Mouse (Mus musculus): ENCODE measurements at regions not wholly inside any gene's neighbourhood (a gene's known extent, or its start where the extent isn't known, plus 50 kb on each side); places are given as distances from the start of the nearest gene placed in this dataset.

- DNase-seq (ENCODE audit: low read depth, low spot score), result no peak
These were observed 630.9 kb upstream of the Lcorl start for GRCm38 (mm10) chr5:46488140-46488942.

DNA sequence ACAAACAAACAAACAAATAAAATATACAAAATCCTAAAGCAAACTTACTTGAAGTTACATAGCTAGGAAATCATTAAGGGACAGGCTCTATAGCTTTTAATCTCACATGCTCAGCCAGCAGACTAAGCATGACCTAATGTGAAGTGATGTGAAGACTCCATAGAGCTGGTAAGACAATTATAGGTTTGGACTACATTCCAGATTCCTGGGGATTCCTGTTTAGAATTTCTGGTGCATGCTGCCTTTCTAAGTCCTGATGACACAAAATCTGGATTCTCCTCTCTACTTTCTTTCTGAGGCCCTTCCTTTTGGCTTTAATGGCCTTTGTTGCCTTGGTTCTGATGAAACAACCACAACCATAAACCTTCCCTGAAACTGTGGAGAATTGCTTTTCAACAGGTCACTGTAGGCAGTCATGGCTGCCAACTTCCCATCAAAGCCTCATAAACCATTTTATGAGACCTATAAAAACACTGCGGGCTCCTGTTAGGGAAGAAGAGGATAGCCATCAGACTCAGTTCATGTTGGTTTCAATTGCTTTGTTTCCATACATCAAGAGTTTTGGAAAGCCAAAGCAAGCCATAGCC, 629.4 kb upstream of the Lcorl start:
- DNase-seq (ENCODE audit: low read depth, low spot score), result no peak

DNA sequence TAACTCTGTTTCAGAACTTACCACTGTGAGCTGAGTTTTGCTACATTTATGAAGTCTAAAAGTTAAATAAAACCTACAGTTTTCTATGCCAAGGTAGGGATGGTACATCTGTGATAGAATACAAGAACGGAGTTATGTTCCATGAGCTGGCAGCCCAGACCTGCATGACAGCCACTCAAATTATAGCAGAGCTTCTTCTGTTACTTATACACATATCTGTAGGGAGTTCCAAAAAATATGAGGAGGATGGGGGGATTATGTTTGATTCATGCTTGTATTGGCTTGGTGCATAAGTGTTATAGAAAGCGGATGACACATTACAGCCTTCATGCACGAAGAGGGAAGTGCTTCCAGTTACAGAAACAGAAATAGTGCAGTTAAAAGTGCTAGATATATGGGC, 598.9 kb upstream of the Lcorl start:
- DNase-seq (ENCODE audit: low read depth, low spot score), result no peak

- DNase-seq (ENCODE audit: low read depth, low spot score), result no peak
These were observed 590.9 kb upstream of the Lcorl start for GRCm38 (mm10) chr5:46448274-46448673.

GRCm38 (mm10) chr5:46445844-46446243, 588.4 kb upstream of the Lcorl start:
- no peak for DNase-seq (ENCODE audit: low read depth, low spot score)

DNA sequence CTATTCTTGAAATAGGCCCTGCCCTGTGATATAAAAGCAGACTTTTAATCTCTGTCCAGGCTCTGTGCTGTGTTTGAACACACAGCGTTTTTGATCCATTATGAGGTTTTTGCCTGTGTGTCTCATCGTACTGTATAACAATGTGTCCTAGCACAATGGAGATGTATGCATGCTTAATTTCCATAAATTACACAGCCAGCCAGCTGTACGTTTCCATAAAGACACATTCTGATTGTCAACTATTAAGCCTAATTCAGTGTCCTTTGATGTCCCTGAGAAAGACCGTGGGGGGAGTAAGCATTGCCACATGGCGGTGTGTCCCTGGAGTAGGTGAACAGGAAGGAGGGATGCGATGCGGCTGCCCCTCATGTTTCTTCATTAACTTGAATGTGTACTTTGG, 587.7 kb upstream of the Lcorl start:
- no peak for DNase-seq (ENCODE audit: low read depth, low spot score)

GRCm38 (mm10) chr5:46443805-46444340, 586.5 kb upstream of the Lcorl start:
- DNase-seq (ENCODE audit: low read depth, low spot score), result peak; percentile 65

DNA sequence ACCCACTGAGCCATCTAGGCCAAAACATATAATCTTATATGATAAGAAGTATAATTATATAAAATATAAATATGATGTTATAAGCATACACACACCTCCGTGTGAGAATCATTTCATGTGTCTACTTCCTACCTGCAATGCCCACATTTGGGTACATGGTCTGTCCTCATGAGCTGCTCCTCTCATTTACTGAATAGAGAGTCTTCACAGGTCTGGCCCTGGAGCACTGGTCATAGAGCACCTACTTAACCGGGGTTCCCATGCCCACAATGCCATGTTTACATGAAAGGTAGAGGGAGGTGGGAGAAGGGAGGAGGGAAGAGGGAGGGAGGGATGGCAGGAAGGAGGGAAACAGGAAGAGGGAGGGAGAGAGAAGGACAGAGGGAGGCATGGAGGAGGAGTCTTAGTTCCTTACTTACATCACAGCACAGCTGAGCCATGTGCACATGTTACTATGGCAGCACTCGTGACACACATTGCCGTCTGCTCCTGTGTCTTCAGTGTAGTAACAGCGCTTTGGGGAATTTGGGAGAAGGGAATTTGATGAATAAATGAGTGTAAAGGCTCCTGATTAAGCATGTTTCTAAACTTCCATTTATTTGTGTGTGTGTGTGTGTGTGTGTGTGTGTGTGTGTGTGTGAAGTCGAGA, 585.3 kb upstream of the Lcorl start:
- DNase-seq (ENCODE audit: low read depth, low spot score), result peak; percentile 5

- DNase-seq (ENCODE audit: low read depth, low spot score), result no peak
These were observed 584.3 kb upstream of the Lcorl start for GRCm38 (mm10) chr5:46441716-46442115.

DNA sequence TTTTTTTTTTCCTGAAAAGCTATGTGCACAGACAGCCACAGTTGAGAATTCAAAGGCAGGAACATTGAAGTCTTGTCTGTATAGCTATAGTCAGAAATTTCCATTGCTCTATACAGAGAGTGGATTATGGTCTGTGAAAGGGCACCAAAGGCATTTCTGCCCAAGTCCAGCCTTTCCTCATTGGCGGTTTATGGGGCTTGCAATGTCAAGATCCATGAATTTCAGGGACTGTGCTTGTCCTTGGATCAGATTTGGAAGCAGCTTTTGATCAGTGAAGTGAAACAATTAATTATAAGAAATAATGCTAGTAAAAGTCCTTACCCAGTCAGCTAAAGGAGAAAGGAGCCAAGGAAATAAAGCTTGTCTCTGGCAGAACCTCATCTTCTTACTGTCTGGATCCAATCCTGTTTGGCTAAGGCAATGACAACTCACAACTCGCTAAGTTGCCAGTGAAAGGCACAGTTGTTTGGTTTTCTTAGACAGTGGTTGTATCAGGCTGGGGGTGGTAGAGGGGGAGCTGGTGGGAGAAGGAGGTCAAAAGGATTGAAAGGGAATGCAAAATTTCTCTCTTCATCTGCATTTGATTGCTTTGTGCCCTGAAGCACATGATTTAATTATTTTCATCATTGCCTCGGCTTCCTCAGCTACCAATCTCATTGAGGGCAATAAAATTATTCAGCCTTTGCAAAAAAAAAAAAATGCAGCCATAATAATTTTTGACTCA, 574.4 kb upstream of the Lcorl start:
- no peak for DNase-seq (ENCODE audit: low read depth, low spot score)

- DNase-seq (ENCODE audit: low read depth, low spot score), result no peak
These were observed 565.3 kb upstream of the Lcorl start for GRCm38 (mm10) chr5:46422738-46423137.

DNA sequence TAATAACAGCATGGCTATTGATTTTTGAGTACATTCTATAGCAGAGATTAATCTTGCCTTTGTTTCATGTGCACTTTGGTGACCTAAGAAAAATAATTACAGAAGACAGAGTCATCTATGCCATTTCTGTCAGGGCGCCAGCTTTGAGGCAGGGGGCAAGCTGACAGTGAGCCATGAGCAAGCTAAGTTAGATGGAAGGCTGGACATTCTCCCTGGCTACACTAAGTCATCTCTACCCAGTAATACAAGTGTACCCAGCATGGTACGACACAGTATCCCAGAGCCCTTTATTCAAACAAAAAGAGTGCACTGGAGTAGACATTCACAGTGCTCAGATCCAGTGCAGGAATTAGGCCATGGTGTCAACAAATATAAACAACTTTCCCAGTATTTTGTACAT, 549.6 kb upstream of the Lcorl start:
- DNase-seq (ENCODE audit: low read depth, low spot score), result no peak

GRCm38 (mm10) chr5:46406404-46406803, 549.0 kb upstream of the Lcorl start:
- peak; percentile 53 for DNase-seq (ENCODE audit: low read depth, low spot score)

DNA sequence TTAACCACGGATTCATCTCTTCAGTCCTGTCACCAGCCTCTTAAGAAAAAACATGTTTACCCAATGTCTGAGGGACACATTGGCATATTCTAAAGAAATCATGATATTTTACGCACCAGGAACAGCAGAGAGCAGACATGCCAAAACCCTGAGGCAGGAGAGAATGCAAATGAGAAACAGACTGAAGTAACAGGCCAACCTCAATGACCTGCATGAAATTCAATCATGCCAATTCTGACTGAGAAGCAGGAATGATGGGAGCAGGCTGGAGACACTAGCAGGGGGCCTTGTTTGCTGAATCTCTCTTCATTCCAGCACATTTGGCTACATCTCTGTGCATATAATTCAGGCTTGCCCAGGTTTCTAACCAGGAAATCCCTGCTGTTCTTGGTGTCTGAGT, 529.2 kb upstream of the Lcorl start:
- peak; percentile 30 for DNase-seq (ENCODE audit: low read depth, low spot score)

- no peak for DNase-seq (ENCODE audit: low read depth, low spot score)
These were observed 509.9 kb upstream of the Lcorl start for GRCm38 (mm10) chr5:46367328-46367727.

GRCm38 (mm10) chr5:46363661-46364060, 506.2 kb upstream of the Lcorl start:
- peak; percentile 73 for DNase-seq (ENCODE audit: low read depth, low spot score)

- peak; percentile 44 for DNase-seq (ENCODE audit: low read depth, low spot score)
These were observed 504.2 kb upstream of the Lcorl start for GRCm38 (mm10) chr5:46361637-46362036.

- no peak for DNase-seq (ENCODE audit: low read depth, low spot score)
These were observed 491.0 kb upstream of the Lcorl start for GRCm38 (mm10) chr5:46348448-46348847.

- peak; percentile 89 for DNase-seq (ENCODE audit: low read depth, low spot score)
These were observed 490.1 kb upstream of the Lcorl start for GRCm38 (mm10) chr5:46347368-46348083.

DNA sequence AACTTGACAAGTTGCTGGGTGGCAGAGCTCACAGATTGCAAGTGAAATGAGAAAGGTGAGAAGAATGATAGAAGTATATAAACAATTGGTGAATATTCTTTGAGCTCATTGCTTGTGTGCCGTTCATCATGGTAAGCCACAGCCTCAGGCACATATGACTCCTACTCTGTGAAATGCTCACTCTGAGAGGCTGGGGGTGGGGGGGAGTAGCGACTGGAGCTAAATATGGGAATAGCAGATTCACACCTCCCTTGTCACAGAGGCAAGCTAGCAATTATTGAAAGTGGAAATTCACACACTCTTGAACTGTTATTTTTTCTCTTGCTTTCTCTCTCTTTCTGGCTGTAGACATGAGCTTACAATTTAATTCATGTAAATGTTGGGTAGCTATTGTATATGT, 481.0 kb upstream of the Lcorl start:
- no peak for DNase-seq (ENCODE audit: low read depth, low spot score)

DNA sequence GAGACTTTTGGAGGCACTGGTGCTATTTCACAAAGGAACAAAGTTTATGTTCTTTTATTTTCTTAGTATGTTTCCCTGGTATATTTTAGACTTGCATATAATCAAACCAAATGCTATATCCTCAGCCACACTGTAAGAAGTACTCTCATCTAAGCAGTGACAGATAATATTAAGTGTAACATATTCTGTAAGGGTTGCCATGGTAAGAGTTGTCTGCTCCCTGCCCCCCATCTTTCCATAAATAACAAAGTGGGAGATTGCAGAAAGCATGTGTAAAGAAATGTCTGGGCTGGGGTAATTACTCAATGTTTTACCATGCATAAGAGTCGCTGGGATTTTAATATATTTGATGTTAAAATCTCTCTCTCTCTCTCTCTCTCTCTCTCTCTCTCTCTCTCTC, 473.5 kb upstream of the Lcorl start:
- DNase-seq (ENCODE audit: low read depth, low spot score), result no peak
